Mouse (Mus musculus) stomach, embryonic 16.5 days (tissue): ENCODE results near the gene Acod1. TPM values are rescaled to one million over a fixed set of nuclear protein-coding genes. Genes with fewer than 3 reads are reported as not detected.

Source experiments
- ATAC-seq: fragments of 200-750 bp; cut with Nextera tagmentation; 2 replicates; pipeline ENCODE4 v1.8.0; 2017; ENCODE audit warnings: moderate number of reproducible peaks, moderate TSS enrichment; ENCODE audit not compliant: insufficient read depth, low FRiP score
- H3K27ac ChIP-seq: fragments of 300-500 bp; sonication (generic); 2 replicates; pipeline ENCODE4 v1.5.1; 2014; ENCODE audit warnings: low read length
- H3K27me3 ChIP-seq: fragments of 300-500 bp; sonication (generic); 2 replicates; pipeline ENCODE4 v1.6.1; 2014; ENCODE audit warnings: low read length, control low read depth, mixed read lengths; ENCODE audit not compliant: control insufficient read depth, insufficient read depth
- H3K36me3 ChIP-seq: fragments of 300-500 bp; sonication (generic); 2 replicates; pipeline ENCODE4 v1.6.1; 2014; ENCODE audit warnings: low read length; ENCODE audit not compliant: control insufficient read depth, insufficient read depth
- H3K4me1 ChIP-seq: fragments of 300-500 bp; sonication (generic); 2 replicates; pipeline ENCODE4 v1.6.1; 2014; ENCODE audit warnings: low read length, control low read depth, mixed read lengths; ENCODE audit not compliant: control insufficient read depth, insufficient read depth
- H3K4me2 ChIP-seq: fragments of 300-500 bp; sonication (generic); 2 replicates; pipeline ENCODE4 v1.6.1; 2014; ENCODE audit warnings: low read depth, low read length, mixed read lengths
- H3K4me3 ChIP-seq: fragments of 300-500 bp; sonication (generic); replicated peaks from 2 replicates; pipeline ENCODE4 v1.5.1; 2014; ENCODE audit warnings: mild to moderate bottlenecking, low read length
- H3K9ac ChIP-seq: fragments of 300-500 bp; sonication (generic); 2 replicates; pipeline ENCODE4 v1.6.1; 2014; ENCODE audit warnings: low read length
- H3K9me3 ChIP-seq: fragments of 300-500 bp; sonication (generic); replicated peaks from 2 replicates; pipeline ENCODE4 v1.6.1; 2016; ENCODE audit warnings: low read length, control low read depth; ENCODE audit not compliant: control insufficient read depth
- WGBS: fragments of 180-500 bp; shearing (Covaris S2); extraction: QIAGEN DNeasy Blood & Tissue Kit; methylation state at CpG from one replicate; pipeline ENCODE4 v1.1.7; 2014; 5-methylcytosine and 5-hydroxymethylcytosine counted together
- polyA plus RNA-seq: library from polyadenylated mRNA; unstranded; fragments of >200 nt; fragmentation: Nextera tagmentation; extraction: Ambion mirVana; gene quantifications from 2 replicates; pipeline ENCODE4 v1.2.1, GENCODE M21; 2015

Gene Acod1
- polyA plus RNA-seq, 1 experiment from 2014 or later, result 0.08 TPM

DNA sequence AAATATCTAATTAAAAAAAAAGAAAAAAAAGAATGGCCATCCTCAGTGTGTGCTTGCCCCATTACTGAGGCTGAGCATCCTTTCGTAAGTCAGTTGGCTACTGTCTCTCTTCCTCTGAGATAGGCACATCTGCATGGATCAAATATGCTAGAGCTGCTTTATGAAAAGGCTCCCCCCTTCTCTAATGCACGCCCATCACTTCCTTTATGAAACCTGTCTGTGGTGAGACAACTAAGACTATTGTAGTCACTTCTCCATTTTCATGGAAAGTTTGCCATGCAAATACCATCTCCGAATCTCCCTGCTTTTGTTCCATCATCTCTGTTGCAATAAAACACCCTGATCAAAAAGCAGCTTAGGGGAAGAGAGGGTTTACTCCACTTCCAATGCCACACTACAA is 9.8 kb upstream of the Acod1 start:
- Histone ChIP-seq H3K4me2 (no peak overlapping the region), H3K27me3 (no peaks in the 10 kb centered on the region), H3K9me3 (no peaks in the 10 kb centered on the region), H3K9ac (no peak overlapping the region), H3K4me3 (no peak overlapping the region), H3K36me3 (no peaks in the 10 kb centered on the region), H3K4me1 (no peaks in the 10 kb centered on the region; the same call in 1 of the 2 replicates), H3K27ac (no peak overlapping the region)
- no peak for ATAC-seq
- WGBS, result 81% methylated on average over 3 of the region's 3 CpGs

DNA sequence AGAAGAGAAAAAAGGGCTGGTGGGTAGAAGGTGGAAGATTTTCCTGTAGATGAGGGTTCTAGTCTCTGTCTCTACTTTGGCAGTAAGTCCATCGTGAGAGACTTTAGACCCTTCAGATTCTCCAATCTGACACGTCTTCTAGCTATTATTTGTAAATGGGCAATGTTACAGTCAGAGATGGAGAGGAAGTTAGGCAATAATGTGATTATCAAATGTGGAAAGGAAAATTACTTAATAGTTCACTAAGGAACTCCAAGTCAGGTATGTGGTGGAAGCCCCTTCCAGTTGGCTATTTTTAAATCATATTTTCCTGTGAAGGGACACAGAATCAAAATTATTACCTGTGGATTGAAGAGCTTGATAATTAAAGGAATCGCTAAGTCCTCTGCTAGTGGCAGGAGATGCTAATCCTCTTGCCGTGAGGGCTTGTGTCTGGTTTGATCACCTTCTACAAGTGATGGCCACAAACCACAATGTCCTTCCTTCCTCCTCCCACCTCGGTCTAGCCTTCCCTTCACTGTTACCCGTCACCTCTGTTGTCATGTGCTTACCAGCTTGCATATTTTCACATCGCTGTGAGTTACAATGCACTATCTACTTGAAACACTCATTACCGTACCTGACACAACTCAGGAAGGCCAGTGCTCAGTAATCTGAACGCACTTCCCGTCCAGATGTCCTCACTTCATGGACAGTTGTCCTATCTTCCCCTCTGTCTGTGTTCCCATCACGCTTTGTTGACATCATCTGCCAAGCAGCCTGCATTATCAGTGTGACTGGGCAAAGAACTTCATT is 1.7 kb downstream of the Acod1 start:
- H3K9me3 ChIP-seq, result no peaks in the 10 kb centered on the region
- H3K4me3 ChIP-seq, result no peak overlapping the region
- no peaks in the 10 kb centered on the region for H3K4me1 ChIP-seq
- H3K27me3 ChIP-seq, result no peaks in the 10 kb centered on the region
- no peak overlapping the region for H3K4me2 ChIP-seq
- ATAC-seq, result no peak
- no peaks in the 10 kb centered on the region for H3K36me3 ChIP-seq
- no peak overlapping the region for H3K9ac ChIP-seq
- H3K27ac ChIP-seq, result no peak overlapping the region
- WGBS, result 76% methylated on average over 11 of the region's 11 CpGs

DNA sequence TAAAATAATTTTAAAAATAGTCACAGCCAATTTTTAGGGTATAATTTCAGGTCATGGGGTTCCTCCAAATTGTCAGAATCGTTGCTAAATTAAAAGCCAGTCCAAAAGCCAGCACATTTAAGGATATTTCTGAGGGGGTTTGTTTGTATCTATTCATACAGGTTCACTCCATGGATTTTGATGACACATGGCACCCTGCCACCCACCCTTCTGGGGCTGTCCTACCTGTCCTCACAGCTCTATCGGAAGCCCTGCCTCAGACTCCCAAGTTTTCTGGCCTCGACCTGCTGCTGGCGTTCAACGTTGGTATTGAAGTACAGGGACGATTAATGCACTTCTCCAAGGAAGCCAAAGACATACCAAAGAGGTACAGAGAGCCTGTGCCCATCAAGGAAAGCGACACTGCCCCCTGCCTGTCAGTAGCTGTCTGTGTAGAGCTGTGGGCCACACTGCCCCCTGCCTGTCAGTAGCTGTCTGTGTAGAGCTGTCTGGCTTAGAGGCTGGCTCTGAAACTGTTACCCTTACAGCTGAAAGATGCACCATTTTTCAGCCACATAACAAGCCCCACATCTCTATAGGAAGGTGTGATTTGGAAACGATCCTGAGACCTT is 4.5 kb downstream of the Acod1 start:
- WGBS, result 31% methylated on average over 8 of the region's 8 CpGs

DNA sequence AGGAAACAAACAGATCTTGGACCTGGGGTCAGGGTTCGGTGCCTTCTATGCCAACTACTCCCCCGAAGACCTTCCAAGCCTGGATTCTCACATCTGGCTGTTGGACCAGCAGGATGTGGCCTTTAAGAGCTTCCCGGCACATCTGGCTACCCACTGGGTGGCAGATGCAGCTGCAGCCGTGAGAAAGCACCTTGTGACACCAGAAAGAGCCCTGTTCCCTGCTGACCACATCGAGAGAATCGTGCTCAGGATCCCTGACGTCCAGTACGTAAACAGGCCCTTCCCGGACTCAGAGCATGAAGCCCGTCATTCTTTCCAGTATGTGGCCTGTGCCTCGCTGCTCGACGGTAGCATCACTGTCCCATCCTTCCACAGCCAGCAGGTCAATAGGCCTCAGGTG is 8.0 kb downstream of the Acod1 start:
- 84% methylated on average over 13 of the region's 13 CpGs for WGBS
- no peaks in the 10 kb centered on the region for H3K36me3 ChIP-seq

More for the DNA sequence above, 4.5 kb downstream of the Acod1 start:
- Histone ChIP-seq H3K27ac (no peak overlapping the region), H3K27me3 (no peaks in the 10 kb centered on the region), H3K4me3 (no peak overlapping the region), H3K4me2 (no peak overlapping the region), H3K4me1 (no peaks in the 10 kb centered on the region), H3K36me3 (no peaks in the 10 kb centered on the region), H3K9me3 (no peaks in the 10 kb centered on the region), H3K9ac (no peak overlapping the region)
- ATAC-seq, result peak; percentile 90

DNA sequence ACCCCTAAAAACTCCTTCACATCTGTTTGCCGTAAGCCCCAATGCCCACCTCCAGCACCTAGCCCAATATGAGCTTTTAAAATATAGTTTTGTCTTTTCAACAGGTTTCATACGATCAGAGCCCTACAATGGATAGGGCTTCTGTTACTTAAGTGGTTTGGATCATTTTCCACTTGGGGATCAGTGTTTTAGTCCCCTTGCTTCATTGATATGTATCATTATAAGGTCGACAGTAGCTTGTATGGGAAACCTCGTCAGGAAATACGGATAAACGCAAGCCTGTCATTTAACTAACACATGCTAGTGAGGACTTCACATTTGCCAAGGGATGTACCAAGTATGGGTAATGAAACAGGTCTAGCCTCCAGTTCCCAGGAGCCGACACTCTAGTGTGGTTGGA is 9.8 kb downstream of the Acod1 start:
- Histone ChIP-seq H3K27ac (no peak overlapping the region), H3K9ac (no peak overlapping the region), H3K4me3 (no peak overlapping the region), H3K9me3 (no peaks in the 10 kb centered on the region), H3K27me3 (no peaks in the 10 kb centered on the region), H3K4me1 (no peaks in the 10 kb centered on the region), H3K36me3 (no peaks in the 10 kb centered on the region), H3K4me2 (no peak overlapping the region)
- WGBS, result 89% methylated on average over 7 of the region's 7 CpGs
- ATAC-seq, result no peak

More for the DNA sequence above, 8.0 kb downstream of the Acod1 start:
- no peak for ATAC-seq
- Histone ChIP-seq H3K9ac (no peak overlapping the region), H3K9me3 (no peaks in the 10 kb centered on the region), H3K27me3 (no peaks in the 10 kb centered on the region), H3K27ac (no peak overlapping the region), H3K4me1 (no peaks in the 10 kb centered on the region), H3K4me3 (no peak overlapping the region), H3K4me2 (no peak overlapping the region)

DNA sequence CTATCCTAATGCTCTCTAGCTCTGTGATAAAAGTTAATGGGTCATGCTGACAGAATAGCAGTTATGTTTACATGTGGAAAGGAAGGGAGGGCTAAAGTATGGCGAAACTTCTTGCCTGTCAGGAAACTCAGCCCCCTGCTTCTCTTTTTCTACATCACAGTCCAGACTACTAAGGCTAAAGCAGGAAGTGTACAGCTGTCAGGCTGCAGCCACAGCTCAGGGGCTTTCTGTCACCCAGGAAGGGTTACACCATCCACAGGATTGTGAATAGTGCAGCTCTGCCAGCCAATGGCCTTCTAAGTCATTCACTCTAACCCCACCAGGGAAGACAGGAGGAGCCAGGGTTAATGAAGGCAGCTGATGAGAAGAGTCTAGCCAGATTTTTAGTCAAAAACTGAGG is 12.2 kb downstream of the Acod1 start:
- no peaks in the 10 kb centered on the region for H3K9me3 ChIP-seq
- H3K4me3 ChIP-seq, result no peak overlapping the region
- no peak for ATAC-seq
- no peaks in the 10 kb centered on the region for H3K27me3 ChIP-seq
- no peak overlapping the region for H3K4me2 ChIP-seq
- H3K27ac ChIP-seq, result no peak overlapping the region
- WGBS, result 32% methylated on average over 1 of the region's 1 CpGs
- H3K4me1 ChIP-seq, result no peaks in the 10 kb centered on the region
- H3K9ac ChIP-seq, result no peak overlapping the region
- H3K36me3 ChIP-seq, result no peaks in the 10 kb centered on the region

DNA sequence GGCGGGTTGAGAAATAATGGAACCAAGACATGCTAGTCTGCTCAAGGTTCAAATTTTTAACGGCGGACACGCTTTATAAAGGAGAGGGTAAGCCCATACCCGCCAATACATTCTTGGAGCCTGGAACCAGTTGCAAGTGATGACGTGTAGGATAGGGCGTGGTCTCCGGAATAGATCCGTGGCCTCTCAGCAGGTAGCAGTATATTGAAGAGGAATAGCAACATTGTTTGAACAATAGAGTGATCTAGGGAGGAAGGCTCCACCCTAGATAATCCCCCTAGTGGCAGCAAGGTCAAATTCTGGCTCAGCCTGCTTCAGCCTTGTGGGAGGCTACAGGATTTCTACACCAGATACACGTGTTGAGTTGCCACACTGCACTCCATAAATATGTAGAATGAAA is 12.7 kb downstream of the Acod1 start:
- Histone ChIP-seq H3K9ac (no peak overlapping the region), H3K27me3 (no peaks in the 10 kb centered on the region), H3K4me2 (no peak overlapping the region), H3K36me3 (no peaks in the 10 kb centered on the region), H3K4me3 (no peak overlapping the region), H3K27ac (no peak overlapping the region), H3K4me1 (no peaks in the 10 kb centered on the region), H3K9me3 (no peaks in the 10 kb centered on the region)
- WGBS, result 80% methylated on average over 10 of the region's 10 CpGs
- no peak for ATAC-seq

DNA sequence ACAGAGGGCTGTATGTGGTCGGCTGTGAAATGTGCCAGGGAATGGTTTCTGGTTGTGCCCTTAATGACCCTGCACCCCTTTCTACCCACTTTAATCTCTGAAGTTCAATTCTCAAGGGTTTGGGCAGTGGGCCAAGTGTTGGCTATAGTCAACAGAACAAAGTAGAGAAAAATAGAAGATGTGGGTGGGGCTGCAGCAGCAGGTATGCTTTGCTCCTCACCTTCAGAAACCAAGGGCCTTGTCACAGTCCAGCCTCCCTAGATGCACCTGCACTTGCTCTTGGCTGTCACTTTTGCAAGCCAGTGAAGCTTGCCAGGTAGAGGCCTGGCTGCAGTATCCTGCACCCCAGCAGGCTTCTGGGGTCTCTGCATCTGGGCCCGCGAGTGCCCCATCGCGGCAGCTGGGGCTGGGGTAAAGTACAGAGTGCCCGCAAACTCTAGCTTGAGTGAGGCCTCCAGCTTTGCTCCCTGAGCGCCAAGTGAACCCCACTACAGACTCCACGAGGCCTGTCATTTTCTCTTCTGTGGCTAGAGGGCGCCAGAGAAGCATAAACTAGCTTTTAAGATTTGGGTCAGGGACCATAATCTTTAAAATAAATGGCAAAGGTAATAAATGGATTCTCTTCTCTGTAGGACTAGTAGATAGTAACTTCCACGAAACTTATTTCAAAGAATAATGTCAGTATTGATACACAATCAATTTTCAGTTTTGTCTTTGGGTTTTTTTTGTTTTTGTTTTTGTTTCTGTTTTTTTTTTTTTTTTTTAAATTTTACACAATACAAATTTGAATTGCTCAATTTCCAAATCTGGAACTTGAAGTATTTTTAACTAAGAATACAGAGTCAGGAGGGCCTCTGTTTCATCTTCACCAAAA is 18.8 kb downstream of the Acod1 start:
- peak overlapping the region; percentile 43; the same call in 1 of the 2 replicates for H3K9ac ChIP-seq
- H3K4me2 ChIP-seq, result 0 out of 2 replicates have a peak overlapping the region, but pooled peaks have one; percentile 32
- ATAC-seq, result no peak
- no peaks in the 10 kb centered on the region for H3K9me3 ChIP-seq
- H3K27ac ChIP-seq, result peak overlapping the region; percentile 62
- H3K4me1 ChIP-seq, result 0 out of 2 replicates have a peak, but pooled peaks cover 4% of the 10 kb centered on the region
- H3K4me3 ChIP-seq, result no peak overlapping the region
- H3K27me3 ChIP-seq, result no peaks in the 10 kb centered on the region
- no peaks in the 10 kb centered on the region for H3K36me3 ChIP-seq
- WGBS, result 13% methylated on average over 10 of the region's 10 CpGs
